ENCODE assay signal across 24 mouse cellular contexts in genomic region chr7:72990559-72991429, GRCm38 (mm10).
DNase-seq lines count a peak whose midpoint lies in the region; ATAC-seq and TF ChIP-seq lines count a peak whose summit lies in the region.
"Had no signal": no experiment of that assay in that cellular context is flagged by ENCODE, and none has a peak within 500 bp of the region (broad histone marks: within the 10 kb centered on the region; RNA-seq: fewer than 3 reads in every experiment).

No protein-coding gene starts in this region.

- peak; percentile 16 for DNase-seq in embryo, embryonic 10 days (ENCODE audit: low spot score)
- no peak for DNase-seq in embryo, embryonic 9.5 days (ENCODE audit: extremely low spot score)
- DNase-seq in kidney, postnatal 0 days (ENCODE audit: low spot score), result peak; percentile 26
- DNase-seq in kidney, adult 18-20 months, result no peak
- peak; percentile 15 for DNase-seq in 3T3-L1 (ENCODE audit: low read depth, low spot score)
- DNase-seq: adrenal gland, postnatal 36 days; cerebellum, adult 11-12 months; cerebellum, postnatal 14 days; gastrocnemius, postnatal 10 days; heart, adult 2 months; heart, postnatal 4 days; right cerebral cortex, postnatal 4 days; thymus, postnatal 14 days had no signal

- no peak overlapping the region for H3K27ac ChIP-seq in kidney, postnatal 0 days
- no peak overlapping the region for H3K27ac ChIP-seq in intestine, postnatal 0 days (ENCODE audit: low read depth, low read length)
- H3K27ac ChIP-seq in forebrain, embryonic 15.5 days (replicated peaks), result no peak overlapping the region
- H3K27ac ChIP-seq: forebrain, embryonic 12.5 days; heart, adult 2 months; heart, embryonic 15.5 days; limb, embryonic 15.5 days; liver, embryonic 15.5 days; macrophage; midbrain, embryonic 15.5 days had no signal

- H3K9ac ChIP-seq in kidney, postnatal 0 days (ENCODE audit: low read depth, low read length), result no peak overlapping the region
- no peak overlapping the region for H3K9ac ChIP-seq in intestine, postnatal 0 days (ENCODE audit: low read depth, low read length)
- H3K9ac ChIP-seq in forebrain, embryonic 15.5 days (replicated peaks), result no peak overlapping the region
- H3K9ac ChIP-seq: forebrain, embryonic 12.5 days; heart, embryonic 15.5 days; limb, embryonic 15.5 days; liver, embryonic 15.5 days; midbrain, embryonic 15.5 days had no signal

- no peak for TF ChIP-seq CTCF in kidney, postnatal 0 days (IDR thresholded peaks at IDR 0.05; ENCODE audit: low read depth)
- no peak for TF ChIP-seq CTCF in intestine, postnatal 0 days (IDR thresholded peaks at IDR 0.05; ENCODE audit: low read depth)

- 30% methylated on average over 8 of the region's 8 CpGs for WGBS in kidney, postnatal 0 days
- WGBS in intestine, postnatal 0 days, result 21% methylated on average over 8 of the region's 8 CpGs
- WGBS in forebrain, embryonic 15.5 days, result 90% methylated on average over 8 of the region's 8 CpGs

- H3K4me3 ChIP-seq in kidney, postnatal 0 days (replicated peaks; ENCODE audit: low read depth, low read length), result no peak overlapping the region
- H3K4me3 ChIP-seq in intestine, postnatal 0 days (ENCODE audit: low read depth, low read length), result no peak overlapping the region
- H3K4me3 ChIP-seq in forebrain, embryonic 15.5 days, result no peak overlapping the region
- H3K4me3 ChIP-seq: forebrain, embryonic 12.5 days; heart, adult 2 months; heart, embryonic 15.5 days; limb, embryonic 15.5 days; liver, embryonic 15.5 days; midbrain, embryonic 15.5 days had no signal

- no peaks in the 10 kb centered on the region for H3K4me1 ChIP-seq in kidney, postnatal 0 days (replicated peaks; ENCODE audit: insufficient read depth, low read length)
- no peaks in the 10 kb centered on the region for H3K4me1 ChIP-seq in intestine, postnatal 0 days (replicated peaks; ENCODE audit: control insufficient read depth, insufficient read depth, low read length)
- H3K4me1 ChIP-seq in forebrain, embryonic 15.5 days, result no peaks in the 10 kb centered on the region
- H3K4me1 ChIP-seq: forebrain, embryonic 12.5 days; heart, embryonic 15.5 days; limb, embryonic 15.5 days; liver, embryonic 15.5 days; midbrain, embryonic 15.5 days had no signal

- H3K9me3 ChIP-seq in kidney, postnatal 0 days (replicated peaks; ENCODE audit: low read length), result no peaks in the 10 kb centered on the region
- no peaks in the 10 kb centered on the region for H3K9me3 ChIP-seq in intestine, postnatal 0 days (ENCODE audit: control insufficient read depth)
- no peaks in the 10 kb centered on the region for H3K9me3 ChIP-seq in forebrain, embryonic 15.5 days
- H3K9me3 ChIP-seq: forebrain, embryonic 12.5 days; heart, embryonic 15.5 days; limb, embryonic 15.5 days; liver, embryonic 15.5 days; midbrain, embryonic 15.5 days had no signal

- ATAC-seq in kidney, postnatal 0 days (replicated peaks; ENCODE audit: low FRiP score, low read depth), result no peak
- peak; percentile 94 for ATAC-seq in intestine, postnatal 0 days
- no peak for ATAC-seq in forebrain, embryonic 15.5 days (replicated peaks)
- ATAC-seq: activated CD4-positive, CD25-positive, alpha-beta regulatory T cell, adult 4 months; hindbrain, embryonic 16.5 days; midbrain, embryonic 15.5 days had no signal

- no peaks in the 10 kb centered on the region for H3K27me3 ChIP-seq in kidney, postnatal 0 days (ENCODE audit: insufficient read depth, low read length)
- no peaks in the 10 kb centered on the region for H3K27me3 ChIP-seq in intestine, postnatal 0 days (replicated peaks; ENCODE audit: control insufficient read depth, insufficient read depth, low read length)
- no peaks in the 10 kb centered on the region for H3K27me3 ChIP-seq in forebrain, embryonic 15.5 days
- H3K27me3 ChIP-seq: forebrain, embryonic 12.5 days; heart, embryonic 15.5 days; limb, embryonic 15.5 days; liver, embryonic 15.5 days; midbrain, embryonic 15.5 days had no signal

- H3K36me3 ChIP-seq in kidney, postnatal 0 days (ENCODE audit: insufficient read depth, low read length), result no peaks in the 10 kb centered on the region
- H3K36me3 ChIP-seq in intestine, postnatal 0 days (ENCODE audit: control insufficient read depth, insufficient read depth), result no peaks in the 10 kb centered on the region
- no peaks in the 10 kb centered on the region for H3K36me3 ChIP-seq in forebrain, embryonic 15.5 days
- H3K36me3 ChIP-seq: forebrain, embryonic 12.5 days; G1E; heart, embryonic 15.5 days; limb, embryonic 15.5 days; liver, embryonic 15.5 days; midbrain, embryonic 15.5 days had no signal

- no peak overlapping the region for H3K4me2 ChIP-seq in kidney, postnatal 0 days (ENCODE audit: low read length)
- H3K4me2 ChIP-seq in intestine, postnatal 0 days (replicated peaks; ENCODE audit: low read depth), result no peak overlapping the region
- no peak overlapping the region for H3K4me2 ChIP-seq in forebrain, embryonic 15.5 days (replicated peaks)
- H3K4me2 ChIP-seq: forebrain, embryonic 12.5 days; heart, embryonic 15.5 days; limb, embryonic 15.5 days; liver, embryonic 15.5 days; midbrain, embryonic 15.5 days had no signal

Comparison
In these comparisons a context has a peak if more than half of its experiments do, and no peak if none do; other contexts are left out.
1. DNase-seq: peak in embryo, embryonic 10 days (single experiment), kidney, postnatal 0 days (single experiment) and 3T3-L1 (single experiment); none in embryo, embryonic 9.5 days (single experiment) and kidney, adult 18-20 months (single experiment).